Comparison of ENCODE assay signal across 8 mouse cellular contexts in genomic region chr7:46013266-46014010, GRCm38 (mm10). TPM values are rescaled to one million over a fixed set of nuclear protein-coding genes. Genes with fewer than 3 reads are reported as not detected.
DNase-seq lines count a peak whose midpoint lies in the region; ATAC-seq and TF ChIP-seq lines count a peak whose summit lies in the region.

No protein-coding gene starts in this region.

- no peak overlapping the region for H3K27ac ChIP-seq in MEL (ENCODE audit: control insufficient read depth, low read depth, low read length)
- H3K27ac ChIP-seq in hindbrain, embryonic 15.5 days (replicated peaks), result peak overlapping the region; percentile 47

- peaks cover 0 to 4% of the 10 kb centered on the region in 2 experiments; a peak in 2 of 4 replicates for H3K4me1 ChIP-seq in MEL (ENCODE audit: control insufficient read depth in 1 of 2, insufficient read depth in 2 of 2, low read length in 2 of 2)
- peaks cover 5% of the 10 kb centered on the region; the same call in 1 of the 2 replicates for H3K4me1 ChIP-seq in hindbrain, embryonic 15.5 days (replicated peaks)

- no peak for TF ChIP-seq POLR2A in MEL (IDR thresholded peaks at IDR 0.05; ENCODE audit: control insufficient read depth in 1 of 2, insufficient read depth in 1 of 2, low read depth in 1 of 2, low read length in 2 of 2, poor library complexity in 1 of 2)

- no peaks in the 10 kb centered on the region for H3K27me3 ChIP-seq in MEL (ENCODE audit: control insufficient read depth in 1 of 2, insufficient read depth in 2 of 2, low read length in 2 of 2)
- H3K27me3 ChIP-seq in hindbrain, embryonic 15.5 days, result no peaks in the 10 kb centered on the region

- WGBS in hindbrain, embryonic 15.5 days, result 17% methylated on average over 9 of the region's 9 CpGs

- no peak for TF ChIP-seq EP300 in MEL (IDR thresholded peaks at IDR 0.05; ENCODE audit: low read depth in 1 of 2, low read length in 2 of 2)

- ATAC-seq in hindbrain, embryonic 15.5 days (ENCODE audit: low FRiP score, low read depth), result 0 out of 2 replicates have a peak, but pooled peaks have one; percentile 21
- no peak for ATAC-seq in megakaryocyte progenitor cell, adult 5-6 weeks (replicated peaks; ENCODE audit: poor library complexity)

- peak; percentile 49 for DNase-seq in MEL (ENCODE audit: low read depth, low spot score)
- DNase-seq in adrenal gland, postnatal 10 days, result peak; percentile 73
- DNase-seq in frontal cortex, adult 2 months (ENCODE audit: extremely low spot score in 1 of 2, low spot score in 1 of 2), result peak; percentile 39 to 64
- DNase-seq in lung, adult 18-20 months, result peak; percentile 69 to 80
- DNase-seq in ovary, postnatal 36 days (ENCODE audit: low spot score), result peak; percentile 20
- no peak for DNase-seq in cerebellum, adult 11 months

- H3K36me3 ChIP-seq in MEL (ENCODE audit: control insufficient read depth in 1 of 2, insufficient read depth in 2 of 2, low read length in 2 of 2), result no peaks in the 10 kb centered on the region
- H3K36me3 ChIP-seq in hindbrain, embryonic 15.5 days, result no peaks in the 10 kb centered on the region

- no peaks in the 10 kb centered on the region for H3K79me2 ChIP-seq in MEL (ENCODE audit: control insufficient read depth, insufficient read depth, low read length, poor library complexity)

- H3K9ac ChIP-seq in MEL (ENCODE audit: control insufficient read depth, low read depth, low read length, poor library complexity, severe bottlenecking), result no peak overlapping the region
- no peak overlapping the region; the same call in 1 of the 2 replicates for H3K9ac ChIP-seq in hindbrain, embryonic 15.5 days

- H3K9me3 ChIP-seq in MEL (replicated peaks; ENCODE audit: insufficient read depth, low read length), result no peaks in the 10 kb centered on the region
- no peaks in the 10 kb centered on the region for H3K9me3 ChIP-seq in hindbrain, embryonic 15.5 days

- TF ChIP-seq RAD21 in MEL (IDR thresholded peaks at IDR 0.05; ENCODE audit: low read depth, low read length), result no peak

- no peak overlapping the region for H3K4me3 ChIP-seq in MEL (ENCODE audit: control insufficient read depth in 1 of 2, insufficient read depth in 1 of 2, low read depth in 2 of 2, low read length in 2 of 2)
- H3K4me3 ChIP-seq in hindbrain, embryonic 15.5 days, result no peak overlapping the region

- TF ChIP-seq CTCF in MEL (IDR thresholded peaks at IDR 0.05 in 2 of 3, conservative IDR thresholded peaks at IDR 0.05 in 1 of 3; ENCODE audit: control insufficient read depth in 1 of 3, insufficient read depth in 1 of 3, low read depth in 2 of 3, low read length in 3 of 3, poor library complexity in 1 of 3, severe bottlenecking in 1 of 3), result no peak

- H3K4me2 ChIP-seq in hindbrain, embryonic 15.5 days, result no peak overlapping the region

TF ChIP-seq in MEL, 35 proteins besides CTCF, POLR2A, EP300 and RAD21:
- no peak for TF ChIP-seq GABPA (IDR thresholded peaks at IDR 0.05; ENCODE audit: low read depth, low read length)
- TF ChIP-seq BHLHE40 (IDR thresholded peaks at IDR 0.05; ENCODE audit: borderline replicate concordance, low read depth, low read length), result no peak
- no peak for TF ChIP-seq POLR2AphosphoS5 (IDR thresholded peaks at IDR 0.05; ENCODE audit: borderline replicate concordance, low read depth, low read length)
- no peak for TF ChIP-seq ZKSCAN1 (IDR thresholded peaks at IDR 0.05; ENCODE audit: low read depth, low read length)
- TF ChIP-seq JUND (IDR thresholded peaks at IDR 0.05; ENCODE audit: low read depth, low read length), result no peak
- no peak for TF ChIP-seq UBTF (IDR thresholded peaks at IDR 0.05; ENCODE audit: borderline replicate concordance, insufficient read depth, low read depth, low read length)
- no peak for TF ChIP-seq ETS1 (IDR thresholded peaks at IDR 0.05; ENCODE audit: low read depth, low read length)

RNA-seq across cellular contexts. Expression of gene Abcc6, which starts 16.7 kb away (rescaled TPM):
- 0.12 TPM in 1 of 2 replicates, not detected in the other for total RNA-seq in MEL (2012; rRNA removed)
- under 1 TPM in 1 of 2 experiments, not detected in 1; 0.04 TPM for polyA plus RNA-seq in MEL (2012; ENCODE audit: insufficient read depth in 1 of 2, insufficient read length in 2 of 2, low read depth in 1 of 2, low replicate concordance in 2 of 2, missing spikeins in 1 of 2)
- 10 to 100 TPM in 1 of 2 experiments, 1 to 10 TPM in 1; 8.2 to 13.6 TPM for total RNA-seq in adrenal gland, postnatal 10 days (2021)
- 2.4 and 3.8 TPM in 2 replicates for polyA plus RNA-seq in frontal cortex, adult 2 months (2012; rRNA removed)
- 0.52 and 0.82 TPM in 2 replicates for polyA plus RNA-seq in hindbrain, embryonic 15.5 days (2015; fragmentation: Nextera tagmentation; extraction: Ambion mirVana)
- not detected in 2 replicates for total RNA-seq in megakaryocyte progenitor cell, adult 5-6 weeks (2015)
- total RNA-seq in megakaryocyte progenitor cell, adult 5-6 weeks (2017), result not detected in 2 replicates

RNA-seq across cellular contexts. Expression of gene Nomo1, which starts 20.1 kb away (rescaled TPM):
- 159 and 197 TPM in 2 replicates for total RNA-seq in MEL (2012; rRNA removed)
- 1,000 to 10,000 TPM in 1 of 2 experiments, 100 to 1,000 TPM in 1; 195 to 1,239 TPM for polyA plus RNA-seq in MEL (2012; ENCODE audit: insufficient read depth in 1 of 2, insufficient read length in 2 of 2, low read depth in 1 of 2, low replicate concordance in 2 of 2, missing spikeins in 1 of 2)
- total RNA-seq in adrenal gland, postnatal 10 days (2021), result 10 to 100 TPM; 50.4 to 50.6 TPM
- 68.3 and 74.8 TPM in 2 replicates for polyA plus RNA-seq in frontal cortex, adult 2 months (2012; rRNA removed)
- 45.8 and 47.0 TPM in 2 replicates for polyA plus RNA-seq in hindbrain, embryonic 15.5 days (2015; fragmentation: Nextera tagmentation; extraction: Ambion mirVana)
- 38.6 and 39.3 TPM in 2 replicates for total RNA-seq in megakaryocyte progenitor cell, adult 5-6 weeks (2015)
- total RNA-seq in megakaryocyte progenitor cell, adult 5-6 weeks (2017), result 53.2 and 57.4 TPM in 2 replicates
